Mouse (Mus musculus): ENCODE measurements at regions not wholly inside any gene's neighbourhood (a gene's known extent, or its start where the extent isn't known, plus 50 kb on each side); places are given as distances from the start of the nearest gene placed in this dataset.

- DNase-seq = no peak
Observed at GRCm38 (mm10) chr1:181302151-181302550, 50.3 kb upstream of the Cnih3 start.

Data from lung, postnatal 10 days (tissue).